Mouse (Mus musculus) ES-E14 (cell line): ENCODE results near the gene Prr14.

Experiments
- CHD2 ChIP-seq: IDR thresholded peaks from 2 replicates; pipeline ENCODE4 v1.6.1; 2014; ENCODE audit warnings: mild to moderate bottlenecking, low read depth, low read length, inconsistent platforms
- HCFC1 ChIP-seq: IDR thresholded peaks from 2 replicates; pipeline ENCODE4 v1.6.1; 2012; ENCODE audit warnings: low read length, inconsistent platforms, borderline replicate concordance; ENCODE audit not compliant: insufficient read depth
- MAFK ChIP-seq: IDR thresholded peaks from 2 replicates; pipeline ENCODE4 v1.6.1; 2014; ENCODE audit warnings: mild to moderate bottlenecking, low read depth, low read length, inconsistent platforms; ENCODE audit not compliant: insufficient read depth
- ZC3H11A ChIP-seq: IDR thresholded peaks from 2 replicates; pipeline ENCODE4 v1.6.1; 2012; ENCODE audit warnings: low read depth, mild to moderate bottlenecking, inconsistent platforms, low read length, borderline replicate concordance
- ZNF384 ChIP-seq: IDR thresholded peaks from 2 replicates; pipeline ENCODE4 v1.6.1; 2012; ENCODE audit warnings: low read depth, low read length, inconsistent platforms

- TF ChIP-seq CHD2 (peak; percentile 43; the same call in 1 of the 2 replicates), MAFK (0 out of 2 replicates have a peak, but pooled peaks have one; percentile 5), ZNF384 (no peak), HCFC1 (peak; percentile 85), ZC3H11A (no peak)
Observed at GRCm38 (mm10) chr7:127470743-127471645, 11.6 kb downstream of the Prr14 start.
